Mouse (Mus musculus): Measurements from ENCODE around the gene 9530003J23Rik. TPM values are rescaled to one million over a fixed set of nuclear protein-coding genes. Genes with fewer than 3 reads are reported as not detected.

The 9530003J23Rik gene
- total RNA-seq (2023) = not detected

DNA sequence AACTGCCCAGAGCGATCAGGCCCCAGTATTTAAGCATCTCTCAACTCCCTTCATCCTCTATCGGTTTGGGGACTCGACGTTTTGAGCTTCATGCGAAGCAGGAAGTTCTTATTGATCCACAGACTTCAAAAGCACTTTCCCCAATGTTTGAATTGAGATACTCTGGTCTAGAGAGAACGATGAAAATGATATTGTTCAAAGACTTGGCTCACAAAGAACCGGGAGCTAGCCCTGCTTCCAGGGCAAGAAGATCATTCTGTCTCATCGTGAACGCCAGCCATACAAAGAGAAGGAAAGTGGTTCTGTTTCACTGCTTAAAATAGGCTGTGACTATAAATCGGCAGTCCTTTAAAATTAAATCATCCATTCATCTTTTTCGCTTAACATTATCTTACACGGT is at the start of gene 9530003J23Rik:
Gene 9530003J23Rik (minus strand): TSS at position 101 of the 400 bp plus-strand sequence.

DNA sequence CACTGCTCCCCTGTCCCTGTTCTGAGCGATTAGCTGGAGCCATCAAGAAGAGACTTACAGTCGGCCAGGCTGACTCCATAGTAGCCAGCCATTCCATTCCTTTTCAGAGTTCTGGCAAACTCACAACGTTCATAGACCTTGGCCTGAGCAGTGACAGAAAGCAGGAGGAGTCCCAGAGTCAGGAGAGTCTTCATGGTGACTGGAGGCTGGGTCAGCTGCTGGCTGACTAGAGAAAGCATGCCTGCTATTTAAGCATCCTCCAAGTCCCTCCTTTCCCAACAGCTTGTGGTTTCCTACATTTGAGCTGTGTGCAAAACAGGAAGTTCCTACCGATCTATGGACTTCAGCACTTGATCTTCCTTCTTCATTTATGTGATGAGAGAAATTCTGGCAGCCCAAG is 43.5 kb upstream of the 9530003J23Rik start, which contains the start of gene Lyz2:
Gene Lyz2 (minus strand): TSS at position 273 of the 400 bp plus-strand sequence.

DNA sequence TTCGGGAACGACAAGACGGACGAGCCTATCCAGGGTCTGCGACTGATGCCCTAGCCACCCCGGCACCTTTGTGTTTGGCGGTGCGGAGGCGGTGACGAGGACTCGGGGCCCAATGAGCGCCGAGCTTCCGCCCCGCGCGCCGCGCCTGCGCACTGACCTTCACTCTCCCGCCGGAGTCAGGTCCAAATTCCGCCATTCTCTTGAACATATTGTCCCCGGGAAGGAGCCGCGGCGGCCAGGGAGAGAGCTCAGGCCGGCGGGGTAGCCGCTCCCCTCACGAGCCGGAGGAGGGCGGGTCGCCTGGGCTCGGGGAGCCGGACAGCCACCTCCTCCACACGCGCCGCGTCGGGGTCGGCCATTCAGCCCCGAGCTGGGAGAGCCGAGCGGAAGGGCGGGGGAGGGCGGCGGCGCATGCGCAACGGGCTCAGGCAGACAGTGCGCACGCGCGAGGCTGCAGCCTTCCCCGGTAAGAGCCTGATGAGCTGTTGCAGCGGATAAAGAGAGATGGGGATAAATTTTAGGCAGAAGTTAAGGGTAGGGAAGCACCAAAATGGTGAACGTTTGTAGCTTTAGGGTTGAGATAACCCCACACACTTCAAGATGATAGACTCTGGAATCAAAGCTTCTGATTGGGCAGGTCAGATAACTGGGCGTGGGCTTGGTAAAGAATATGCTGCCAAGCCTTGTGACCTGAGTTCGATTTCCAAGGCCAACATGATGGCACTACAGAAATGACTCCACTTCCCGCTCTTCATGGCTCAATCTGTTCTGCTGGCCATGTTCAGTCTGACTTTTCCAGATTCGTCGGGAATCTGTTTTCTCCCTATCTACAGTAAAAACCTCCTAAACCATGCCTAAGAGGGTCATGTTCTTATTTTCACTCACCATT is 14.2 kb downstream of the 9530003J23Rik start, which contains the start of gene Yeats4:
Gene Yeats4 (minus strand): TSS at position 406 of the 889 bp plus-strand sequence.

Other genes starting within 250 kb of the 9530003J23Rik start
- gene Lrrc10, start 193.4 kb downstream of the 9530003J23Rik start, total RNA-seq (2023) = not detected
- 100 to 1,000 TPM; 134 to 141 TPM for gene Cct2, start 174.9 kb downstream of the 9530003J23Rik start, total RNA-seq (2023)
- gene Frs2, start 90.2 kb downstream of the 9530003J23Rik start, total RNA-seq (2023) = 10 to 100 TPM; 20.8 to 22.4 TPM
- gene Yeats4, start 14.2 kb downstream of the 9530003J23Rik start, total RNA-seq (2023) = 10 to 100 TPM; 50.0 to 51.0 TPM
- over 10,000 TPM; 14,740 to 17,541 TPM for gene Lyz2, start 43.6 kb upstream of the 9530003J23Rik start, total RNA-seq (2023)
- gene Lyz1, start 54.2 kb upstream of the 9530003J23Rik start, total RNA-seq (2023) = 1,000 to 10,000 TPM; 1,464 to 1,772 TPM
- gene Cpsf6, start 141.3 kb upstream of the 9530003J23Rik start, total RNA-seq (2023) = 10 to 100 TPM; 53.7 to 58.6 TPM